Mouse (Mus musculus) cerebellum, adult 18-20 months (tissue): ENCODE data around the gene Gm21969.

Experiments used
- DNase-seq, 2 experiments: peaks; one replicate each; pipeline ENCODE4 v3.0.0; 2021

Gene Gm21969

GRCm38 (mm10) chr4:139602357-139603244, at the start of gene Gm21969:
TSS of gene Gm21969 (plus strand) at chr4:139603186.
- DNase-seq: peak; percentile 59 to 77

- DNase-seq: no peak
Measured at GRCm38 (mm10) chr4:139555235-139555634, 47.8 kb upstream of the Gm21969 start.

- peak in 1 of 2 experiments; percentile 36 for DNase-seq
Measured at GRCm38 (mm10) chr4:139555951-139556350, 47.0 kb upstream of the Gm21969 start.

DNA sequence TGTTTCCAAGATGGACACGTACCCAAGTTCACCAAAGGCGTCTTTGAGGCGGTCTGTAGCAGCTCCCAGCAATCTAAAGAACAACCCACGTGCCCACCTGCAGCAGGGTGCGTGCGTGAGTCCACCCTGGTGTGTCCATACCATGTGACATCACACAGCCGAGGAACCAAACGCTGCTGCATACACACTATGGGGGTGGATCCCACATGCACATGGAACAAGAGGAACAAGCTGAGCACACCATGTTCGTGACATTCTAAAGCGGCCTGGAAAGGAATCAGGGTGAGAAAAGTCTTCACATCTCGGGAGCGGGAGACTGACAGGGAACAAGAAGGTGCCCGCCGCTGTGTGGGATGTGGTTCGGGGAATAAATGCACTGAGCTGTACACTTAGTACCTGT, 34.6 kb upstream of the Gm21969 start:
- DNase-seq: no peak

- no peak for DNase-seq
Measured at GRCm38 (mm10) chr4:139570756-139571155, 32.2 kb upstream of the Gm21969 start.

- DNase-seq: peak in 1 of 2 experiments; percentile 21
Measured at GRCm38 (mm10) chr4:139572928-139573512, 30.0 kb upstream of the Gm21969 start.

GRCm38 (mm10) chr4:139574156-139574798, 28.7 kb upstream of the Gm21969 start:
- DNase-seq: peak; percentile 99 to 100

DNA sequence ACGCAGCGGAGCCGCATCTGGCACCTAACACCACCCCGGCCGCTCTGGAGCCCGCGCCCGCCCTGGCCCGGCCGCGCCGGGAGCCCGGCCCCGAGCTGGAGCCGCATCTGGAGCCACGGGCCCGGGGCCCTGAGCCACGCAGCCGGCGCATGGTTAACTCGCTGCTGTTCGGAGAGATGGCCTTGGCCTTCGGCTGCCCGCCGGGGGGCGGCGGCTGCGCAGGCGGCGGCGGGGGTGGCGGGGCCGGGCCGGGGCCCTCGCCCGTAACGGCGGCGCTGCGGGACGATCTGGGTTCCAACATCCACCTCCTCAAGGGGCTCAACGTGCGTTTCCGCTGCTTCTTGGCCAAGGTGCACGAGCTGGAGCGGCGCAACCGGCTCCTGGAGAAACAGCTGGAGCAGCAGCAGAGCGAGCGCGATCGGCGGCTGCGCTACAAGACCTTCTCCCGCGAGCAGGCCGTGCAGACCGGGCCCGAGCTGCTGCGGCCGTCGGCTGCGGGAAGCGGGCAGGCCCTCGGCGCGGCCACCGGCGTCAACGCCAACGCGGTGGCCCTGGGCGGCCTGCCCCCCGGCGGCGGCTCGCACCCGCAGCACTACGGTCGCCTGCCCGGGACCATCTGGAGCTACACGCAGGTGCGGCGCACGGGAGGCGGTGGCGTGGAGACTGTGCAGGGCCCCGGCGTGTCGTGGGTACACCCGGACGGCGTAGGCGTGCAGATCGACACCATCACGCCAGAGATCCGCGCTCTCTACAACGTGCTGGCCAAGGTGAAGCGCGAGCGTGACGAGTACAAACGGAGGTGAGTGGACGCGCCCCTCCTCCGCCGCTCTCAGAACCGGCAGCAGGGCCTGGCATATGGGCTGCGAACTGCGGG, 27.9 kb upstream of the Gm21969 start:
- DNase-seq: peak; percentile 80 to 82

DNA sequence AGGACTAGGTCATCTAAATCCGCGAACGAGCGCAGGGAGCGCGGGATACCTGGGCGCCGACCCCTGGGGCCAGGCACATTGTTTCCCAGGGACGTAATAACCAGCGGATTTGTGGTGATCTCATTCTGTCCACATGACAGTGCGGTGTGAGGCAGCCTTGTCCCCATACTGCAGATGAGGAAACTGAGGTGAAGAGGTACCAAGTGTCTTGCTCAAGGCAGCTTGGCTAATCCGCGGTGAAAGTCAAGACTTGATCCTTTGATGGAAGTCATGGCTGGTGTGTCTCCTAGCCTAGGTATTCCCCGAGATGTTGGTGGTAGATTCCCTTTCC, 27.3 kb upstream of the Gm21969 start:
- DNase-seq: no peak

DNA sequence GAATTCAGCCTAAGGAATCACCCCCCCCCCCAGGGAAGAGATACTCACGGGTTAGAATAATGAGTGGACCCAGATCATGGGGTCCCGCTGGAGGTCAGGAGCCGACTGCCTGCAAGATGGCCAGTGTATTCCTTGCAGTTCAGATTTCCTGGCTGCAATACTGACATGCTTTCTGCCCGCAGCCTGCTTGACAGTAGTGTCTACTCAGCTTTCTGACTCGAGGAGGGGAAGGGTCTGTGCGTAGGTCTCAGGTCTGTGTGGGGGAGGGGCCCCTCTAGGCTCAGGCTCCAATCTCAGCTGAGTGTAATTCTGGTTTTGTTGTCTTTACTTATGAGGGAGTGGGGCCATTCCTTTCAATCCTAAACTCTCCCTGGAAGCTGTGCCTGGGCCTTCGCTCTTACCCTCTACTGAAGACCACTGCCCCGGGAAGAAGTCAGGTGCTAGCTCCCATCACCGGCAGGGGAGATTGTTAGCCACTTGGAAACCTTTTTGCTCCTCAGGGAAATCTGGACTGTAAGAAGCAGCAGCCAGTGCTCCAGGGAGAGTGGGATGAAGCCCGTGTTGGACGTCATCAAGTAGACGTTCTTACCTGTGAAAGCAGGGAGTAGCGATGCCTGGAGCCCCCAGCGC, 26.6 kb upstream of the Gm21969 start:
- peak; percentile 28 to 51 for DNase-seq

DNA sequence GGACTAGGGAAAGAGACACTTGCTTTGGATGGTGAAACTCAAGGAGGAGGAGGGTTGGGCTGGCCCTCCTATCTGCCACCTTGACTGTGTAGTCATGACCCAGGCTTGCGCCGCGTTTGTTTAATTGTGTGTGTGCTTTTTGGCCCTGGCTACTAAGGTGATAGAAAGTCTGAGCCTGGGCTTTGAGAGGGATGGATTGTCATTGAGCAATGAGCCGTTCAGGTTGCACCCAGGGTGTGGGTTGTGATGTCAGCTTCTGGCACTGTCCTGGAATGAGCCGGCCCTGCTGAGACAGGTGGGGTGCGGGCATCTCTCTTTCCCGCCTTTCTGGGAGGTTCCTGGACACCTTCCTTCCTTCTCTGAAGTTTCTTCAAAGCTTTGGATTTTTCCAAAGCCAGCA, 26.0 kb upstream of the Gm21969 start:
- DNase-seq: peak; percentile 58 to 67

DNA sequence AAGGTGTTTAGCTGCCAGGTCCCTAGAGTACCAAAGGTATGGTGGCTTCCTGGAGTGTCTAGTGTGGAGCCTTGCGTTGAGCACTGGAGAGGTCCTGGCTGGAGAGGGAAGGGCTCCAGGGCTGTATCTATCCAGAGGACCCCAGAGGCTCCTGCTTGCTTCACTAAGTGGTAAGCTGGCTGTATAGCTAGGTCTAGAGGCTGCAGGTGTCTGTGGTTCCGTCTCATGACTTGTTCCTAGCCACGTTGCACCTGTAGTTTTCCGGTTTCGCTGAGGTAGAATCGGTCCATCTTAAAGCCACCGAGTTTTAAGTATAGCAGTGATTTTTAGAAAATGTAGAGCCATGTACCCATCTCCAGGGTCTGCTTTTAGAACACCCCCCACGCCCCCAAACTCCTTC, 24.6 kb upstream of the Gm21969 start:
- DNase-seq: no peak

- DNase-seq: peak; percentile 14 to 19
Measured at GRCm38 (mm10) chr4:139579003-139579402, 24.0 kb upstream of the Gm21969 start.

DNA sequence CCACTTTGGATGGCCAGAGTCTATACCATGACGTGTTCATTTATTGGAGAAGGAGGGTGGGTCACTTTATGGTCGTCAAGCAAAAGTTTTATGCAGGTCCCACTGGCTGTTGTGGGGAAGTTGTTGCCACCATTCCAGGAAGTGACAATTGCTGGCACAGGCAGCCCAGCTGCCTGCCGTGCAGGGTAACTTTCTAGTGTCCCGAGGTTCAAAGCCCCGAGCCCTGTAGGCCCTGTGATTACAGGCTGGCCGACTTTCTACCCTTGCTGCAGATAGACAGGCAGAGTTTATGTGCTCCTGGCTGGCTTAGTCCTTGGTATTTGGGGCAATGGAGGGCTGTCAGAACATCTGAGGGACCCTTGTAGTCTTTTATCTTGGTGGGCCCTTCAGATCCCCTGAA, 23.5 kb upstream of the Gm21969 start:
- DNase-seq: peak in 1 of 2 experiments; percentile 16

DNA sequence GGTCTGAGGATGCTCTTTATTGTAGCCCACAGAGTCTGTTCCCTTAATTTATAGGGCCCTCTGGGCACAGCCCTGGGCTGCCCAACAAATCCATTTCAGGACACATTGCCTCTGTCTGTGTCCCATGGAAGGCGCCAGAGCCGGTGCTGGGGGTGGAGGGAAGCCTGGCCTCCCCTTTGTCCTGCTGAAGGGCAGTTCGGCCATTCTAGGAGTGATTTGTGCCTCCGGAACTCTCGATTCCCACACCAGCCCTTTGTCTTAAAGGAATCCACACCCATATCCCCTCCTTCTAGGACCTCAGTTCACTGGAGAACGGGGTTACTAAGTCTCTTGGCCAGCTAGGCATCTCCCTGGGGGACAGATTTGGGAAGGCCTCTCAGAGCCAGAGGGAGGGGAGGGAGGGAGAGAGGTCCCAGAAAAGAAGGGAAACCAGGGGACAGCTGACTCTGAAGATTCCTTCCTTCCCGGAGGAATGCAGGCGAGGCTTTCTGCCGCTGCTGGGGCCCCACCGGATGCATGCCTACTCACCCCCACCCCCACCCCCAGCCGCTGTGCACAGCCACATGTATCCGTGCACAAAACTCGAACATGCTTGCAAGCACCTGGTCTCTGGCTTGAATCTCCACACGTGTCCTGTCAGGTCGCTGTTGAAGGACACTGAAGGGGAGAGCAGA, 22.2 kb upstream of the Gm21969 start:
- DNase-seq: peak; percentile 22 to 34

DNA sequence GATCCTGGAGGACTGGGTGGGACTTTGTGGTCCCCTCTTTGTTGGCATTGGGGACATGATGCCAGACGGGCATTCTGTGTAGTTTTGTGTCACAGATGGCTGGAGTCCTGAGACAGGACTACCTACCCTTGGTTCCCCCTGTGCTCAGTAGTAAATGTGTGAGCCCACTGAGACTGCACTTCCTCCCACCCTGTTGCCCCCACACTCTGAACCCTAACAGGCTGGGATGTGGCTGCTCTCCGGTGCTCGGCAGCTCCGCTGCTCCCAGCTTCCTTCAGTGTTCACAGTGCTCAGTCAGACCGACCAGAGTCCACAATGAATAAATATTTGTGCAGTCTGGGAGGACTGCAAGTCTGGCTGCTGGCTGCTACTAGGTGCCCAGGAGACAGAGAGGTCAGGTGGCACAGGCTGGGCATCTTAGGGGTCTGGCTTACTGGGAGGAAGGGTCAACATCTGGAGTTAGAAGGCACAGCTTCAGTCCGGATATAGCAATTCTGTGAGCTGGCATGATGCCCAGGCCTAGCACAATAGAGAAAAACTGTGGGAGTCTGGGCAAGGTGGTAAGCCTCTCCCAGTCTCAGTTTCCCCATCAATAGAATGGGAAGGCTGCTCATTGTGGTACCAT, 21.4 kb upstream of the Gm21969 start:
- peak in 1 of 2 experiments; percentile 53 for DNase-seq

GRCm38 (mm10) chr4:139582346-139582745, 20.6 kb upstream of the Gm21969 start:
- peak in 1 of 2 experiments; percentile 32 for DNase-seq

DNA sequence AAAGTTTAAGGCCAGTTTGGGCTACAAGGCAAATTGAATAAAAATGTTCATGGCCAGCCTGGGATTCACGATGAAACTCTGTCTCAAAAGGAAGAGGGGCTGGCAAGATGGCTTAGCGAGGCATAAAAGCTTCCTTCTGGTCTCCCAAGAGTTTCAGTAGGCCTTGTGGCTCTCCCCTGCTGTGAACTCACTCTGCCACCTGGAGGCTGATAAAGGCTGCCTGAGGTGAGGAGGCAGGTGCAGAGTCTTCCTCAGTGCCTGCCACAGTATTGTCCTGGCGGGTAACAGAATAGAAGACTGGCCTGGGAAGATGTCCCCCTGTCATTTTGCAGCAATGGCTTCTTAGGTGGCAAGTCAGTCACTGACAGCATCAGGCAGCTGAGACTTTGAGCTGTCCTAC, 20.1 kb upstream of the Gm21969 start:
- DNase-seq: no peak

DNA sequence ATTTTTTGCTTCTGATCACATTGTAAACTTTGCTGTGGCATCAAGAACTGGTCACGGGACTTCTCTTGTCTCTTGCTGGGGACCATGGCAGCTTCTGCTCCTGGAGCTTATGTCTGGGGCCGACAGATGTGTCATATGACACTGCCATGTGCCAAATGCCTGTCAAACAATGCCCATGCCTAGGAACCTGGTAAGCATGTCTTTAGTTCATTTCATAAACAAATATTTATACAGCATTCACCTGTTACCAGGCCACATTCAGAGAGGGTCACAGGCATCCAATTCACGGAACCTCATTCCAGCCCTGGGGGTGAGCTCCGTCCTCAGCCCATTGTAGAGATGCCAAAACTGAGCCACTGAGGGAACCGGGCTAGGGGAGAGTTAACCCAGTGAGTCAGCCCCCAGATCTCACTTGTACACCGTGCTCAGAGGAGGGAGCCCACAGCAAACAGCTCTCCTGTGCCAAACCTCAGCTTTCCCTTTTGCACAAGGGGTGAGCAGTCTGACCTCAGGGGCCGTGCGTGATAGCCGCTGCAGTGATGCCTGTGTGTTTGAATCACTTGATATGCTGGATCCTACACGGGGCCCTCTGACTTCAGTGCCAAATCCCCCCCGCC, 19.2 kb upstream of the Gm21969 start:
- peak in 1 of 2 experiments; percentile 26 for DNase-seq

DNA sequence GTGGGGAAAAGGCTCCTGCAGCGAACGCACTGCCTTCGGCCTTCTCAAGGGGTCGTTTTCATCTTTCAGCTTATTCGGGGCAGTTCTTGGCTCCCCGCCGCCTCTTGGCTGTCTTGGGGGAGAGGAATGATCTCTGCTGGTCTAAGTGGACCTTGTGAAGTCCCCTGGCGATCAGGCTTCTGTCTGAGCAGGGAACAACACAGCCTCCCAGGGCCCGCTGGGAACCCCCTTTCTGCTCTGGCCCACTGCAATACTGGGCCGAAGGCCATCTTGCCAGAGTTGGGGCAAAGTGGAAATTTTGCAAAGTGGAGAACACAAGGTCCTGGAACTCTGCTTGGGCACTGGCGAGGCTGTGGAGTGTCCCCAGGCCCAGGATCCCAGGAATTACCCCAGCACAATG, 18.3 kb upstream of the Gm21969 start:
- peak; percentile 16 to 40 for DNase-seq

DNA sequence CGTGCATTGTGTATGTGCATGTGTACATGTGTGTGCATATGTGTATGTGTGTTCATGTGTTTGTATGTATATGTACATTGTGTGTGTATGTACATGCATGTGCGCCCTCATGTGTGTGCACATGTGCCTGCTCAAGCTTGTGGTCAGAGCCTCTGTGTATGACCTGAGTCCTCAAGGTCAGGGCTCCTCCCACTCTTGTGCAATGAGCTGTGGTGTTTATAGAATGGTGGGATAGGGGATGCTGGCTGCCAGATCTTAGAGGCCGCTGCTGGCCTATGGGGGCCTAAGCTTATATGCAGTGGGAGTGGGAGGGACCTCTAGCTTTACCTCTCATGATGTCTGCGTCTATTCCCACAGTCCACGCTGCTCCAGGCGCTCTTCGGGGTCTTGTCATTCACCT, 17.3 kb upstream of the Gm21969 start:
- DNase-seq: peak in 1 of 2 experiments; percentile 13
